Mouse (Mus musculus) brain, adult 2 months (tissue): Measurements from ENCODE around the gene Vmn2r86.
"Not testable (repeated sequence)": the region's sequence is repeated elsewhere in the genome, so short reads cannot be mapped to it uniquely, and the experiment has no call there.

ENCODE experiments used
- DNase-seq: peaks from one replicate; pipeline ENCODE4 v3.0.0; 2011; ENCODE audit warnings: low read depth, low spot score

Gene Vmn2r86

GRCm38 (mm10) chr10:130455950-130456349 is at the start of gene Vmn2r86:
Gene Vmn2r86, minus strand, starts transcription at chr10:130456050.
- DNase-seq = not testable (repeated sequence)

- no peak for DNase-seq
Observed at GRCm38 (mm10) chr10:130497296-130497695, 41.4 kb upstream of the Vmn2r86 start, which contains the start of gene Vmn2r87. Gene Vmn2r87, minus strand, starts transcription at chr10:130497396.

GRCm38 (mm10) chr10:130470311-130470760 is 14.5 kb upstream of the Vmn2r86 start:
- peak; percentile 31 for DNase-seq

- DNase-seq = no peak
Observed at GRCm38 (mm10) chr10:130444776-130445175, 11.1 kb downstream of the Vmn2r86 start.

- not testable (repeated sequence) for DNase-seq
Observed at GRCm38 (mm10) chr10:130434185-130434898, 21.5 kb downstream of the Vmn2r86 start.

GRCm38 (mm10) chr10:130429603-130430002 is 26.2 kb downstream of the Vmn2r86 start, which contains the start of gene Vmn2r85:
Gene Vmn2r85, minus strand, starts transcription at chr10:130429703.
- DNase-seq = not testable (repeated sequence)

GRCm38 (mm10) chr10:130422368-130422767 is 33.5 kb downstream of the Vmn2r86 start:
- DNase-seq = not testable (repeated sequence)

- DNase-seq = no peak
Observed at GRCm38 (mm10) chr10:130420401-130420800, 35.4 kb downstream of the Vmn2r86 start.

GRCm38 (mm10) chr10:130419954-130420353 is 35.9 kb downstream of the Vmn2r86 start:
- DNase-seq = not testable (repeated sequence)

GRCm38 (mm10) chr10:130416352-130416751 is 39.5 kb downstream of the Vmn2r86 start:
- DNase-seq = not testable (repeated sequence)

GRCm38 (mm10) chr10:130412167-130412698 is 43.6 kb downstream of the Vmn2r86 start:
- not testable (repeated sequence) for DNase-seq

- DNase-seq = no peak
Observed at GRCm38 (mm10) chr10:130394232-130394631, 61.6 kb downstream of the Vmn2r86 start, which contains the start of gene Vmn2r84. Gene Vmn2r84, minus strand, starts transcription at chr10:130394332.
